Mouse (Mus musculus) midbrain, embryonic 15.5 days (tissue): ENCODE data around the gene Klk11. TPM values are rescaled to one million over a fixed set of nuclear protein-coding genes. Genes with fewer than 3 reads are reported as not detected.
A peak's percentile ranks its signal among the peaks of the same experiment; 100 is the strongest.

ENCODE experiments used
- ATAC-seq: fragments of 200-750 bp; cut with Nextera tagmentation; replicated peaks from 2 replicates; pipeline ENCODE4 v1.8.0; 2017; ENCODE audit warnings: moderate TSS enrichment
- H3K27ac ChIP-seq: fragments of 300-500 bp; sonication (generic); 2 replicates; pipeline ENCODE4 v1.5.1; 2015; ENCODE audit warnings: mild to moderate bottlenecking, inconsistent platforms
- H3K27me3 ChIP-seq: fragments of 300-500 bp; sonication (generic); replicated peaks from 2 replicates; pipeline ENCODE4 v1.6.1; 2015; ENCODE audit warnings: inconsistent platforms
- H3K36me3 ChIP-seq: fragments of 300-500 bp; sonication (generic); replicated peaks from 2 replicates; pipeline ENCODE4 v1.6.1; 2015; ENCODE audit warnings: inconsistent platforms
- H3K4me1 ChIP-seq: fragments of 300-500 bp; sonication (generic); 2 replicates; pipeline ENCODE4 v1.6.1; 2015; ENCODE audit warnings: inconsistent platforms
- H3K4me2 ChIP-seq: fragments of 300-500 bp; sonication (generic); 2 replicates; pipeline ENCODE4 v1.6.1; 2015; ENCODE audit warnings: inconsistent platforms, mild to moderate bottlenecking, moderate library complexity
- H3K4me3 ChIP-seq: fragments of 300-500 bp; sonication (generic); 2 replicates; pipeline ENCODE4 v1.5.1; 2015; ENCODE audit warnings: mild to moderate bottlenecking, inconsistent platforms
- H3K9ac ChIP-seq: fragments of 300-500 bp; sonication (generic); 2 replicates; pipeline ENCODE4 v1.6.1; 2015; ENCODE audit warnings: mild to moderate bottlenecking, inconsistent platforms
- H3K9me3 ChIP-seq: fragments of 300-500 bp; sonication (generic); 2 replicates; pipeline ENCODE4 v1.6.1; 2016; ENCODE audit warnings: inconsistent platforms
- WGBS: fragments of 180-500 bp; shearing (Covaris S2); methylation state at CpG from one replicate; pipeline ENCODE4 v1.1.7; 2015; ENCODE audit warnings: mixed read lengths; 5-methylcytosine and 5-hydroxymethylcytosine counted together
- polyA plus RNA-seq: library from polyadenylated mRNA; unstranded; fragments of >200 nt; fragmentation: Nextera tagmentation; extraction: Ambion mirVana; gene quantifications from 2 replicates; pipeline ENCODE4 v1.2.1, GENCODE M21; 2015

The Klk11 gene
- polyA plus RNA-seq, 1 experiment from 2014 or later, result 0.17 TPM

- H3K4me1 ChIP-seq, result peaks cover 21% of the 10 kb centered on the region
- peak; percentile 50 for ATAC-seq
These were observed 23.5 kb downstream of the Klk11 start for GRCm38 (mm10) chr7:43797844-43798462.

DNA sequence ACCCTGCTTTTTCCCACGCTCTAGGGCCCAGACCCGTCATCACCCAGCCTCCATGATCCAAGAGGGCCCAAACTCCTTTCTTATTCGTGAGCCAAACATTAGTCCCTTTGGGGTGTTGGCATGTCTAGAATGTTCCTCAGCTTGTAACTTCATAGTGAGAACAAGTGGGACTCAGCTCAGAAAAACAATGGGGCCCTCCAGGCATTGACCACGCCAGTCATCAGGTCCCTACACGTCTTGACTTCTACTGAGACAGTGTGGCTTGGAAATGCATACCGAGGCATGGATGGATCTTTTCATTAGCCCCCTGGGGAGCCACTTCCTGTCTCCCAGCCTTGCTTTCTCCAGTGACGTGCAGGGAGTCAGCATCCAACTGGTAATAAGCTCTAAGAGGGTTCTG, 25.5 kb downstream of the Klk11 start:
- H3K9me3 ChIP-seq, result no peaks in the 10 kb centered on the region
- H3K9ac ChIP-seq, result no peak overlapping the region
- 72% methylated on average over 7 of the region's 7 CpGs for WGBS
- H3K4me2 ChIP-seq, result no peak overlapping the region
- H3K36me3 ChIP-seq, result no peaks in the 10 kb centered on the region
- H3K4me3 ChIP-seq, result no peak overlapping the region
- H3K4me1 ChIP-seq, result peaks cover 21% of the 10 kb centered on the region
- ATAC-seq, result no peak
- peaks cover 28% of the 10 kb centered on the region for H3K27me3 ChIP-seq
- H3K27ac ChIP-seq, result no peak overlapping the region

More at GRCm38 (mm10) chr7:43797844-43798462, 23.5 kb downstream of the Klk11 start:
- peak overlapping the region; percentile 45 for H3K4me3 ChIP-seq
- WGBS, result 41% methylated on average over 13 of the region's 13 CpGs
- H3K36me3 ChIP-seq, result no peaks in the 10 kb centered on the region
- H3K9me3 ChIP-seq, result no peaks in the 10 kb centered on the region
- H3K9ac ChIP-seq, result peak overlapping the region; percentile 20; the same call in 1 of the 2 replicates
- H3K27ac ChIP-seq, result no peak overlapping the region
- peaks cover 28% of the 10 kb centered on the region for H3K27me3 ChIP-seq
- H3K4me2 ChIP-seq, result peak overlapping the region; percentile 74

GRCm38 (mm10) chr7:43810994-43811393, 36.6 kb downstream of the Klk11 start, which contains the start of gene Klk7:
Gene Klk7 (plus strand): TSS chr7:43811294.
- Histone ChIP-seq H3K9me3 (no peaks in the 10 kb centered on the region), H3K27ac (no peak within 1 kb of the TSS), H3K27me3 (no peaks in the 10 kb centered on the region), H3K9ac (no peak within 1 kb of the TSS), H3K4me2 (no peak within 1 kb of the TSS), H3K36me3 (no peaks in the 10 kb centered on the region), H3K4me3 (no peak within 1 kb of the TSS), H3K4me1 (no peaks in the 10 kb centered on the region)
- no peak for ATAC-seq
- WGBS, result 56% methylated on average over 5 of the region's 5 CpGs

- no peaks in the 10 kb centered on the region for H3K36me3 ChIP-seq
- H3K9me3 ChIP-seq, result no peaks in the 10 kb centered on the region
- no peak overlapping the region for H3K9ac ChIP-seq
- H3K27ac ChIP-seq, result no peak overlapping the region
- no peaks in the 10 kb centered on the region for H3K4me1 ChIP-seq
- no peak for ATAC-seq
- 91% methylated on average over 7 of the region's 7 CpGs for WGBS
- H3K4me3 ChIP-seq, result no peak overlapping the region
- no peak overlapping the region for H3K4me2 ChIP-seq
- H3K27me3 ChIP-seq, result no peaks in the 10 kb centered on the region
These were observed 40.8 kb downstream of the Klk11 start for GRCm38 (mm10) chr7:43815211-43815610.

DNA sequence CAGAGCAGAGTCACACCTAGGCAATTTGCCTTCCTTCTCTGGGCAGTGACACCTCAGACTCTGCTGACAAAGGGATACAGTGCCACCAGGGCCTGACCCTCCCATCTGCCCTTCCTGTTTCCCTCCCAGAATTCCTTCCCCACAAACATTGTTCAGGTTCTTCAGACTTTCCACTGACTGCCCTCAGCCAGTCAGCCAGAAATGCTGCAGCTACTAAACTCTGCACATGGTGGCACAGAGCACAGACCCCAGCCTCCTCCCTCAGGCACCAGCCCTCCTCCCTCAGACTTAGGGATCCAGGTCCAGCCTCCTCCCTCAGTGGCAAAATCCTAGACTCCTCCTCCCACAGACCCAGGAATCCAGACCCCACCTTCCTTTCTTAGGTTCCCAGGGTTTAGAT, 42.3 kb downstream of the Klk11 start:
- H3K4me3 ChIP-seq, result no peak overlapping the region
- H3K27me3 ChIP-seq, result no peaks in the 10 kb centered on the region
- no peaks in the 10 kb centered on the region for H3K4me1 ChIP-seq
- no peak overlapping the region for H3K4me2 ChIP-seq
- no peak overlapping the region for H3K27ac ChIP-seq
- no peaks in the 10 kb centered on the region for H3K36me3 ChIP-seq
- no peaks in the 10 kb centered on the region for H3K9me3 ChIP-seq
- ATAC-seq, result no peak
- H3K9ac ChIP-seq, result no peak overlapping the region

GRCm38 (mm10) chr7:43821581-43821980, 47.2 kb downstream of the Klk11 start:
- no peak overlapping the region for H3K27ac ChIP-seq
- H3K4me1 ChIP-seq, result no peaks in the 10 kb centered on the region
- no peaks in the 10 kb centered on the region for H3K9me3 ChIP-seq
- no peak overlapping the region for H3K4me2 ChIP-seq
- no peaks in the 10 kb centered on the region for H3K36me3 ChIP-seq
- H3K9ac ChIP-seq, result no peak overlapping the region
- 95% methylated on average over 7 of the region's 7 CpGs for WGBS
- ATAC-seq, result no peak
- no peaks in the 10 kb centered on the region for H3K27me3 ChIP-seq
- H3K4me3 ChIP-seq, result no peak overlapping the region

GRCm38 (mm10) chr7:43824199-43824598, 49.8 kb downstream of the Klk11 start, which contains the start of gene Klk6:
Gene Klk6 (plus strand): TSS chr7:43824499.
- H3K36me3 ChIP-seq, result no peaks in the 10 kb centered on the region
- H3K4me3 ChIP-seq, result no peak within 1 kb of the TSS
- no peaks in the 10 kb centered on the region for H3K9me3 ChIP-seq
- H3K9ac ChIP-seq, result no peak within 1 kb of the TSS
- 76% methylated on average over 10 of the region's 10 CpGs for WGBS
- no peaks in the 10 kb centered on the region for H3K4me1 ChIP-seq
- H3K27me3 ChIP-seq, result no peaks in the 10 kb centered on the region
- no peak within 1 kb of the TSS for H3K4me2 ChIP-seq
- ATAC-seq, result no peak
- H3K27ac ChIP-seq, result no peak within 1 kb of the TSS

GRCm38 (mm10) chr7:43826056-43826455, 51.7 kb downstream of the Klk11 start:
- WGBS, result 90% methylated on average over 5 of the region's 5 CpGs
- H3K27ac ChIP-seq, result no peak overlapping the region
- H3K36me3 ChIP-seq, result no peaks in the 10 kb centered on the region
- no peaks in the 10 kb centered on the region for H3K27me3 ChIP-seq
- no peak overlapping the region for H3K9ac ChIP-seq
- no peak overlapping the region for H3K4me3 ChIP-seq
- ATAC-seq, result no peak
- H3K4me2 ChIP-seq, result no peak overlapping the region
- no peaks in the 10 kb centered on the region for H3K4me1 ChIP-seq
- no peaks in the 10 kb centered on the region for H3K9me3 ChIP-seq

DNA sequence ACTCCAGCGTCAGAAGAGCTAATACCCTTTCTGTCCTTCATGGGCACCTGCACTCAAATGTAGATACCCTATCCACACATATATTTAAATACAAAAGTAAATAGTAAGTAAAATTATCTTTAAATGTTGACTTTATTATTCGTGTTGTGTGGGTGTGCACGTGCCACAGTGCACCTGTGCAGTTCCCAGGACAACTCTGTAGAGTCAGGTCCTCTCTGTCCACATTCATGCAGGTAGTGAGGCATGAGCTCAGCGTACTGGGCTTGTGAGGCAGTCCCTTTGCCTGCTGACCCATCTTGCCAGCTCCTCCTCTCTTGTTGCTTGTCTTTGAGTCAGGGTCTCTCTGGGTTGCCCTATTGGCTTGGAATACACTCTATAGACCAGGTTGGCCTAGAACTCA, 53.3 kb downstream of the Klk11 start:
- no peaks in the 10 kb centered on the region for H3K36me3 ChIP-seq
- H3K9me3 ChIP-seq, result no peaks in the 10 kb centered on the region
- H3K4me1 ChIP-seq, result no peaks in the 10 kb centered on the region
- 91% methylated on average over 4 of the region's 4 CpGs for WGBS
- no peak for ATAC-seq
- no peak overlapping the region for H3K4me2 ChIP-seq
- no peak overlapping the region for H3K4me3 ChIP-seq
- H3K27ac ChIP-seq, result no peak overlapping the region
- no peak overlapping the region for H3K9ac ChIP-seq
- no peaks in the 10 kb centered on the region for H3K27me3 ChIP-seq

Other genes with a start within 250 kb of the Klk11 start
- 0.41 and 0.95 TPM in 2 replicates for gene Cd33, start 230.2 kb upstream of the Klk11 start, polyA plus RNA-seq
- gene Zfp658, start 212.3 kb upstream of the Klk11 start, polyA plus RNA-seq, result 9.5 and 10.4 TPM in 2 replicates
- 14.6 and 15.3 TPM in 2 replicates for gene Zfp719, start 195.0 kb upstream of the Klk11 start, polyA plus RNA-seq
- gene Zfp819, start 167.4 kb upstream of the Klk11 start, polyA plus RNA-seq, result 0.33 and 0.43 TPM in 2 replicates
- gene Ceacam18, start 139.9 kb upstream of the Klk11 start, polyA plus RNA-seq, result not detected in 2 replicates
- 0.47 and 0.53 TPM in 2 replicates for gene Siglece, start 114.4 kb upstream of the Klk11 start, polyA plus RNA-seq
- gene Ctu1, start 102.6 kb upstream of the Klk11 start, polyA plus RNA-seq, result 27.6 and 33.8 TPM in 2 replicates
- not detected in 2 replicates for gene Klk14, start 84.2 kb upstream of the Klk11 start, polyA plus RNA-seq
- gene Klk13, start 62.0 kb upstream of the Klk11 start, polyA plus RNA-seq, result 0.13 and 0.21 TPM in 2 replicates
- gene Klk12, start 5.7 kb upstream of the Klk11 start, polyA plus RNA-seq, result not detected in 2 replicates
- gene Klk10, start 6.4 kb downstream of the Klk11 start, polyA plus RNA-seq, result 0.12 and 0.17 TPM in 2 replicates
- gene Klk9, start 17.3 kb downstream of the Klk11 start, polyA plus RNA-seq, result 0.12 and 0.27 TPM in 2 replicates
- 7.3 and 10.0 TPM in 2 replicates for gene Klk8, start 23.0 kb downstream of the Klk11 start, polyA plus RNA-seq
- gene Klk7, start 36.7 kb downstream of the Klk11 start, polyA plus RNA-seq, result not detected in 2 replicates
- not detected in 2 replicates for gene Klk6, start 49.9 kb downstream of the Klk11 start, polyA plus RNA-seq
- not detected in 2 replicates for gene Klk5, start 67.4 kb downstream of the Klk11 start, polyA plus RNA-seq
- gene Klk4, start 106.6 kb downstream of the Klk11 start, polyA plus RNA-seq, result 0.18 TPM in 1 of 2 replicates, not detected in the other
- not detected in 2 replicates for gene Klk15, start 159.1 kb downstream of the Klk11 start, polyA plus RNA-seq
- gene Klk1b8, start 176.1 kb downstream of the Klk11 start, polyA plus RNA-seq, result not detected in 2 replicates
- gene Klk1b1, start 192.1 kb downstream of the Klk11 start, polyA plus RNA-seq, result not detected in 2 replicates
- not detected in 2 replicates for gene Klk1b9, start 201.5 kb downstream of the Klk11 start, polyA plus RNA-seq
- not detected in 2 replicates for gene Klk1b11, start 221.3 kb downstream of the Klk11 start, polyA plus RNA-seq
- gene Klk1b26, start 237.6 kb downstream of the Klk11 start, polyA plus RNA-seq, result not detected in 2 replicates